Mouse (Mus musculus): Measurements from ENCODE around the gene Rasgef1c.

The Rasgef1c gene

GRCm38 (mm10) chr11:49923539-49923938 is 21.9 kb downstream of the Rasgef1c start:
- DNase-seq (ENCODE audit: low spot score in 2 of 2), result no peak

GRCm38 (mm10) chr11:49926183-49926582 is 24.5 kb downstream of the Rasgef1c start:
- no peak for DNase-seq (ENCODE audit: low spot score in 2 of 2)

GRCm38 (mm10) chr11:49927169-49927568 is 25.5 kb downstream of the Rasgef1c start:
- DNase-seq (ENCODE audit: low spot score in 2 of 2), result no peak

GRCm38 (mm10) chr11:49927670-49928069 is 26.0 kb downstream of the Rasgef1c start:
- DNase-seq (ENCODE audit: low spot score in 2 of 2), result no peak

- DNase-seq (ENCODE audit: low spot score in 2 of 2), result no peak
Observed at GRCm38 (mm10) chr11:49931037-49931625, 29.5 kb downstream of the Rasgef1c start.

- no peak for DNase-seq (ENCODE audit: low spot score in 2 of 2)
Observed at GRCm38 (mm10) chr11:49931853-49932252, 30.2 kb downstream of the Rasgef1c start.

- DNase-seq (ENCODE audit: low spot score in 2 of 2), result no peak
Observed at GRCm38 (mm10) chr11:49933811-49934210, 32.2 kb downstream of the Rasgef1c start.

GRCm38 (mm10) chr11:49934322-49934721 is 32.7 kb downstream of the Rasgef1c start:
- no peak for DNase-seq (ENCODE audit: low spot score in 2 of 2)

GRCm38 (mm10) chr11:49936458-49936857 is 34.8 kb downstream of the Rasgef1c start:
- no peak for DNase-seq (ENCODE audit: low spot score in 2 of 2)

GRCm38 (mm10) chr11:49937779-49938178 is 36.1 kb downstream of the Rasgef1c start:
- no peak for DNase-seq (ENCODE audit: low spot score in 2 of 2)

- no peak for DNase-seq (ENCODE audit: low spot score in 2 of 2)
Observed at GRCm38 (mm10) chr11:49938258-49939164, 36.9 kb downstream of the Rasgef1c start.

GRCm38 (mm10) chr11:49942841-49943240 is 41.2 kb downstream of the Rasgef1c start:
- no peak for DNase-seq (ENCODE audit: low spot score in 2 of 2)

- DNase-seq (ENCODE audit: low spot score in 2 of 2), result no peak
Observed at GRCm38 (mm10) chr11:49943901-49944300, 42.3 kb downstream of the Rasgef1c start.

GRCm38 (mm10) chr11:49945726-49946125 is 44.1 kb downstream of the Rasgef1c start:
- DNase-seq (ENCODE audit: low spot score in 2 of 2), result no peak

- DNase-seq (ENCODE audit: low spot score in 2 of 2), result no peak
Observed at GRCm38 (mm10) chr11:49949839-49950238, 48.2 kb downstream of the Rasgef1c start.

GRCm38 (mm10) chr11:49953616-49954015 is 52.0 kb downstream of the Rasgef1c start:
- DNase-seq (ENCODE audit: low spot score in 2 of 2), result no peak

GRCm38 (mm10) chr11:49955577-49956261 is 54.1 kb downstream of the Rasgef1c start:
- DNase-seq (ENCODE audit: low spot score in 2 of 2), result peak; percentile 56 to 85

- no peak for DNase-seq (ENCODE audit: low spot score in 2 of 2)
Observed at GRCm38 (mm10) chr11:49958017-49958416, 56.4 kb downstream of the Rasgef1c start.

GRCm38 (mm10) chr11:49961098-49961740 is 59.6 kb downstream of the Rasgef1c start:
- peak; percentile 60 to 87 for DNase-seq (ENCODE audit: low spot score in 2 of 2)

- no peak for DNase-seq (ENCODE audit: low spot score in 2 of 2)
Observed at GRCm38 (mm10) chr11:49965320-49965719, 63.7 kb downstream of the Rasgef1c start.

GRCm38 (mm10) chr11:49969692-49970091 is 68.1 kb downstream of the Rasgef1c start:
- no peak for DNase-seq (ENCODE audit: low spot score in 2 of 2)
